Mouse (Mus musculus) forebrain, postnatal 0 days (tissue): ENCODE measurements around the gene Olfr202. TPM values are rescaled to one million over a fixed set of nuclear protein-coding genes. Genes with fewer than 3 reads are reported as not detected.
"Not testable (repeated sequence)": the region's sequence is repeated elsewhere in the genome, so short reads cannot be mapped to it uniquely, and the experiment has no call there.

Source experiments
- ATAC-seq: fragments of 200-750 bp; cut with Nextera tagmentation; 2 replicates; pipeline ENCODE4 v1.8.0; 2017; ENCODE audit warnings: mild to moderate bottlenecking, moderate library complexity
- DNase-seq: peaks from one replicate; pipeline ENCODE4 v3.0.0-alpha.2; 2015
- H3K27ac ChIP-seq: fragments of 300-500 bp; sonication (generic); 2 replicates; pipeline ENCODE4 v1.5.1; 2014; ENCODE audit warnings: low read depth, mild to moderate bottlenecking, antibody characterized with exemption, low read length, moderate library complexity, mixed read lengths
- H3K27me3 ChIP-seq: fragments of 300-500 bp; sonication (generic); 2 replicates; pipeline ENCODE4 v1.6.1; 2014; ENCODE audit warnings: mild to moderate bottlenecking, low read length, mixed read lengths; ENCODE audit not compliant: insufficient read depth
- H3K36me3 ChIP-seq: fragments of 300-500 bp; sonication (generic); 2 replicates; pipeline ENCODE4 v1.6.1; 2014; ENCODE audit warnings: mild to moderate bottlenecking, moderate library complexity; ENCODE audit not compliant: insufficient read depth
- H3K4me1 ChIP-seq: fragments of 300-500 bp; sonication (generic); 2 replicates; pipeline ENCODE4 v1.6.1; 2014; ENCODE audit warnings: antibody characterized with exemption; ENCODE audit not compliant: insufficient read depth
- H3K4me2 ChIP-seq: fragments of 300-500 bp; sonication (generic); 2 replicates; pipeline ENCODE4 v1.6.1; 2014; ENCODE audit warnings: low read depth, mild to moderate bottlenecking, moderate library complexity
- H3K4me3 ChIP-seq: fragments of 300-500 bp; sonication (generic); 2 replicates; pipeline ENCODE4 v1.5.1; 2014; ENCODE audit warnings: low read depth, low read length, mixed read lengths
- H3K9ac ChIP-seq: fragments of 300-500 bp; sonication (generic); 2 replicates; pipeline ENCODE4 v1.6.1; 2014; ENCODE audit warnings: mild to moderate bottlenecking
- H3K9me3 ChIP-seq: fragments of 300-500 bp; sonication (generic); 2 replicates; pipeline ENCODE4 v1.6.1; 2016; ENCODE audit warnings: low read length
- CTCF ChIP-seq: sonication (generic); IDR thresholded peaks from 2 replicates; pipeline ENCODE4 v1.5.1; 2016; ENCODE audit warnings: antibody characterized with exemption, control low read depth, low read depth
- WGBS: fragments of 180-500 bp; shearing (Covaris S2); extraction: QIAGEN DNeasy Blood & Tissue Kit; methylation state at CpG from one replicate; pipeline ENCODE4 v1.1.7; 2014; 5-methylcytosine and 5-hydroxymethylcytosine counted together
- polyA plus RNA-seq: library from polyadenylated mRNA; unstranded; fragments of >200 nt; fragmentation: Nextera tagmentation; extraction: Ambion mirVana; gene quantifications from 2 replicates; pipeline ENCODE4 v1.2.1, GENCODE M21; 2015
- total RNA-seq: library from RNA; depleted of rRNA; stranded (reverse); fragments of >200 nt; gene quantifications from 2 replicates; pipeline ENCODE4 v1.2.3, GENCODE M21; 2014; rRNA removed

Olfr202 gene
- total and polyA plus RNA-seq, 2 experiments from 2014 or later = not detected

DNA sequence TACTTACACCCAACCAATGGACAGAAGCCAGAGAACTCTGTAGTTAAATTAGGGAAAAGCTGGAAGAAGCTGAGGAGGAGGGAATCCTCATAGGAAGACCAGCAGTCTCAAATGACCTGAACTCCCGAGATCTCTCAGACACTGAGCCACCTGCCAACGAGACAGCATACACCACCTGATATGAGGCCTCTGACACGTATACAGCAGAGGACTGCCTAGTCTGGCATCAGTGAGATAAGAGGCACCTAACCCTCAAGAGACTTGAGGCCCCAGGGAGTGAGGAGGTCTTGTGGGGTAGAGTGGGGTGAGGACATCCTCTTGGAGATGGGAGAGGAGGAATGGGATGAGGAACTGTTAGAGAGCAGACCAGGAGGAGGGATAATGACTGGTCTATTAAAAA, 6.1 kb downstream of the Olfr202 start:
- no peaks in the 10 kb centered on the region for H3K4me1 ChIP-seq
- H3K36me3 ChIP-seq = no peaks in the 10 kb centered on the region
- WGBS = 79% methylated on average over 3 of the region's 3 CpGs
- no peak overlapping the region for H3K9ac ChIP-seq
- H3K27me3 ChIP-seq = no peaks in the 10 kb centered on the region
- no peak overlapping the region for H3K27ac ChIP-seq
- no peaks in the 10 kb centered on the region for H3K9me3 ChIP-seq
- H3K4me3 ChIP-seq = no peak overlapping the region
- TF ChIP-seq CTCF = no peak
- ATAC-seq (no peak), DNase-seq (no peak)
- H3K4me2 ChIP-seq = no peak overlapping the region

DNA sequence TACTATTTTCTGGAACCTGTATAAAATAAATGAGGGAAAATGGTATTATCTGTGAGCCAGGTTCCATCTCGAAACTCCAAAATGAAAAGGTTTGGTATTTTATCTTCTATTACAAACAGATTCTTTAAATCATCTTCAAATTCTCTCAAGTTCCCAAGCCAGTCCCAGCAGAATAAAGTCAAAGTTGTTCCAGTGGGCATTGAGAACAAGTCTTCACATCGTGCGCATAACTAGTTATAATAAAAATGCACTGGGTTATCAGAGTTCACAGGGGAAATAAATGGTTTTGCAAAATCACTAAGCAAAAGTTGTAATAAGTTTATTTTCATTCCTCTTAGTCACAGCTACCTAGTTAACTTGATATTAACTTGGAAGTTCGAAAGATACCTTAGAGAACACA, 14.1 kb downstream of the Olfr202 start, which contains the start of gene Olfr201:
TSS of gene Olfr201 (minus strand) at position 101 of the 400 bp plus-strand sequence.
- ATAC-seq, H3K36me3 ChIP-seq, H3K4me2 ChIP-seq, H3K4me1 ChIP-seq, H3K4me3 ChIP-seq, H3K9me3 ChIP-seq, DNase-seq, H3K27ac ChIP-seq, H3K9ac ChIP-seq, H3K27me3 ChIP-seq: not testable (repeated sequence)
- 87% methylated on average over 4 of the region's 4 CpGs for WGBS

DNA sequence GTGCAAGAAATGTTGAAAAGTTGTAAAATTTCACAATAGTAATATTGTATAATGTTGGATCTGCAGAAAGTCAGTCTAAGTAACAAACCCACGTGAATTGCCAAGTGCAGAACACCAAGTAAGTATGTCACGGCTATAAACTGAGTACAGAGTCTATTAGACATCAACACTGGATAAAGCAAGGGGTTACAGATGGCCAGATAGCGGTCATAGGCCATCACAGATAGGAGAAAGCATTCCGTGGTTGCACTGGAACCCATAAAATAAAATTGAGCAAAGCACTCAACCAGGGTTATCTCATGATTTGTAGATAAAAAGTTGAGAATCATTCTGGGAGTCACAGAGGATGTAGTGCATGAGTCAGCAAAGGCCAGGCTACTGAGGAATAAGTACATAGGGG, 17.5 kb downstream of the Olfr202 start:
- H3K27me3 ChIP-seq, H3K4me2 ChIP-seq, H3K27ac ChIP-seq, H3K4me3 ChIP-seq, H3K9me3 ChIP-seq, H3K4me1 ChIP-seq, ATAC-seq, H3K36me3 ChIP-seq, H3K9ac ChIP-seq, DNase-seq: not testable (repeated sequence)
- 74% methylated on average over 4 of the region's 4 CpGs for WGBS

DNA sequence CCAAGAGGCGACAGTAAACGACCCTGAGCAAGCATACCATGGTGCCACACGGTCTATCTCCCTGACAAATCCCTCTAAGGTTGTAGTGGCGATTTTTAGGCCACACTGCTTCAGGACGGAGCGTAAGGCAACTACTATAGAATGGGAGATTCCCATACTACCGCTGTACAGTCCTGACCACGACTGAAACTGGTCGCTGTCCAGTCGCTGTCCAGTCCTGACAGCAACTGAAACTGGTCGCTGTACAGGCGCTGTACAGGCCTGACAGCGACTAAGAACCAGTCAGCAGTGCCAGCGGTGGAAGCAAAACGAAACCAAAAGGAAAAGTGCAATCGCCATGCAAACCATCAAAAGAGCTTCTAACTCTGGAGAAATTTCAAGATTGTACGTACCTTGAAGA, 36.9 kb downstream of the Olfr202 start:
- no peak overlapping the region for H3K9ac ChIP-seq
- no peaks in the 10 kb centered on the region for H3K36me3 ChIP-seq
- no peak overlapping the region for H3K4me2 ChIP-seq
- 87% methylated on average over 17 of the region's 17 CpGs for WGBS
- no peak overlapping the region for H3K27ac ChIP-seq
- no peaks in the 10 kb centered on the region for H3K4me1 ChIP-seq
- no peaks in the 10 kb centered on the region for H3K27me3 ChIP-seq
- H3K9me3 ChIP-seq = no peaks in the 10 kb centered on the region
- DNase-seq (no peak), ATAC-seq (no peak)
- no peak for TF ChIP-seq CTCF
- H3K4me3 ChIP-seq = no peak overlapping the region

Other genes with a start within 250 kb of the Olfr202 start
- gene Olfr187, start 247.0 kb downstream of the Olfr202 start, total RNA-seq = not detected in 2 replicates
- gene Olfr187, start 247.0 kb downstream of the Olfr202 start, polyA plus RNA-seq = not detected in 2 replicates
- gene Olfr190, start 208.8 kb downstream of the Olfr202 start, total RNA-seq = not detected in 2 replicates
- not detected in 2 replicates for gene Olfr190, start 208.8 kb downstream of the Olfr202 start, polyA plus RNA-seq
- not detected in 2 replicates for gene Olfr191, start 197.0 kb downstream of the Olfr202 start, total RNA-seq
- gene Olfr191, start 197.0 kb downstream of the Olfr202 start, polyA plus RNA-seq = not detected in 2 replicates
- gene Olfr193, start 174.9 kb downstream of the Olfr202 start, total RNA-seq = not detected in 2 replicates
- gene Olfr193, start 174.9 kb downstream of the Olfr202 start, polyA plus RNA-seq = not detected in 2 replicates
- gene Olfr194, start 165.7 kb downstream of the Olfr202 start, total RNA-seq = not detected in 2 replicates
- not detected in 2 replicates for gene Olfr194, start 165.7 kb downstream of the Olfr202 start, polyA plus RNA-seq
- gene Olfr195, start 139.7 kb downstream of the Olfr202 start, total RNA-seq = not detected in 2 replicates
- not detected in 2 replicates for gene Olfr195, start 139.7 kb downstream of the Olfr202 start, polyA plus RNA-seq
- gene Olfr196, start 116.3 kb downstream of the Olfr202 start, total RNA-seq = not detected in 2 replicates
- not detected in 2 replicates for gene Olfr196, start 116.3 kb downstream of the Olfr202 start, polyA plus RNA-seq
- not detected in 2 replicates for gene Olfr198, start 83.3 kb downstream of the Olfr202 start, total RNA-seq
- gene Olfr198, start 83.3 kb downstream of the Olfr202 start, polyA plus RNA-seq = not detected in 2 replicates
- gene Olfr199, start 67.0 kb downstream of the Olfr202 start, total RNA-seq = not detected in 2 replicates
- not detected in 2 replicates for gene Olfr199, start 67.0 kb downstream of the Olfr202 start, polyA plus RNA-seq
- gene Olfr201, start 14.2 kb downstream of the Olfr202 start, total RNA-seq = not detected in 2 replicates
- not detected in 2 replicates for gene Olfr201, start 14.2 kb downstream of the Olfr202 start, polyA plus RNA-seq
- gene Olfr203, start 12.1 kb upstream of the Olfr202 start, total RNA-seq = not detected in 2 replicates
- gene Olfr203, start 12.1 kb upstream of the Olfr202 start, polyA plus RNA-seq = not detected in 2 replicates
- gene Olfr204, start 31.5 kb upstream of the Olfr202 start, total RNA-seq = not detected in 2 replicates
- gene Olfr204, start 31.5 kb upstream of the Olfr202 start, polyA plus RNA-seq = not detected in 2 replicates
- gene Olfr205, start 44.3 kb upstream of the Olfr202 start, total RNA-seq = not detected in 2 replicates
- gene Olfr205, start 44.3 kb upstream of the Olfr202 start, polyA plus RNA-seq = not detected in 2 replicates
- gene Olfr206, start 62.5 kb upstream of the Olfr202 start, total RNA-seq = not detected in 2 replicates
- gene Olfr206, start 62.5 kb upstream of the Olfr202 start, polyA plus RNA-seq = not detected in 2 replicates
- gene Olfr209, start 77.2 kb upstream of the Olfr202 start, total RNA-seq = not detected in 2 replicates
- gene Olfr209, start 77.2 kb upstream of the Olfr202 start, polyA plus RNA-seq = not detected in 2 replicates
- not detected in 2 replicates for gene Gabrr3, start 120.5 kb upstream of the Olfr202 start, total RNA-seq
- gene Gabrr3, start 120.5 kb upstream of the Olfr202 start, polyA plus RNA-seq = 0.04 TPM in 1 of 2 replicates, not detected in the other
- 9.8 and 11.2 TPM in 2 replicates for gene Riox2, start 185.0 kb upstream of the Olfr202 start, total RNA-seq
- 10.6 and 12.2 TPM in 2 replicates for gene Riox2, start 185.0 kb upstream of the Olfr202 start, polyA plus RNA-seq